Mouse (Mus musculus): ENCODE measurements around the gene Ranbp3. TPM values are rescaled to one million over a fixed set of nuclear protein-coding genes. Genes with fewer than 3 reads are reported as not detected.
"Not testable (repeated sequence)": the region's sequence is repeated elsewhere in the genome, so short reads cannot be mapped to it uniquely, and the experiment has no call there.

Ranbp3 gene
- 107 and 112 TPM in 2 replicates for polyA plus RNA-seq (2015; fragmentation: Nextera tagmentation; extraction: Ambion mirVana)

DNA sequence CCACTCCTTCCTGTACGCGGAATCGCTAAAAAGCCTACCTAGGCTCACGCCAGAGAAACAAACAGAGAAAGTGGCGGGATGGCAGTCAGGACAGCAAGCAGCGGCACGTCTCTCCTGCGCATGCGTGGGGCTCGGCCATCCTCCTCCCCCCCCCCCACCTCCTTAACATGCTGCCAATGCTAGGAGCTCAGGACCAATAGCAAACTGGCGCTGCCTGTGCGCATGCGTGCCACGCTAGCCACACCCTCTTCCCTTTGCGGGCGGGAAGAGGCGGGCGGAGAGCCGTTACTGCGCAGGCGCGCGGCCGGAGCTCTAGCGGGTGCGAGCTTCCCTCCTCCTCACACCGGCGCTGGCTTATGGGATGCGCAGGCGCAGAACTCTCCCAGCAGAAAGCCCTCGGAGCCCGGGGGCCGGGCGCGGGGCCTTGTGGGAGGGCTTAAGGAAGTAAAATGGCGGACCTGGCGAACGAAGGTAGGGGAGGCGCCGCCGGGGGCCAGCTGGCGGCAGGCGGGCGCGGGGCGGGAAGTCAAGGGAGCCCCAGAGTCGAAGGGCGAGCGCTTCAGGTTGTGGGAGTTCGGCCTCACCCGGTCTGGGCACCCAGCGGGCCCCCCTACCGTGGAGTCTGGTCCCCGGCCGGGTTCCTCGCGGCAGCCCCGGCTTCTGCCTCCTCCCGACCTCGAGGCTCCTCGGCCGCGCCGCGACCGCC is at the start of gene Ranbp3:
Ranbp3 (plus strand) TSS at position 354 of the 706 bp plus-strand sequence.
- H3K27ac ChIP-seq (ENCODE audit: low read length) = peak within 1 kb of the TSS; percentile 91
- peak; percentile 85 for ATAC-seq
- no peaks in the 10 kb centered on the region for H3K9me3 ChIP-seq (replicated peaks; ENCODE audit: control insufficient read depth, low read length, poor library complexity, severe bottlenecking)
- peak within 1 kb of the TSS; percentile 95 for H3K9ac ChIP-seq (ENCODE audit: low read depth, low read length)
- under 1% methylated on average over 51 of the region's 66 CpGs for WGBS
- peak within 1 kb of the TSS; percentile 81 for H3K4me2 ChIP-seq (ENCODE audit: low read length)
- no peaks in the 10 kb centered on the region; the same call in 1 of the 2 replicates for H3K27me3 ChIP-seq (ENCODE audit: control insufficient read depth, insufficient read depth, low read depth, low read length)
- H3K4me3 ChIP-seq (ENCODE audit: low read depth, low read length) = peak within 1 kb of the TSS; percentile 97
- H3K4me1 ChIP-seq (ENCODE audit: control insufficient read depth, insufficient read depth, low read length) = peaks cover 34% of the 10 kb centered on the region
- H3K36me3 ChIP-seq (ENCODE audit: control insufficient read depth, insufficient read depth, low read length) = 0 out of 2 replicates have a peak, but pooled peaks cover 3% of the 10 kb centered on the region

DNA sequence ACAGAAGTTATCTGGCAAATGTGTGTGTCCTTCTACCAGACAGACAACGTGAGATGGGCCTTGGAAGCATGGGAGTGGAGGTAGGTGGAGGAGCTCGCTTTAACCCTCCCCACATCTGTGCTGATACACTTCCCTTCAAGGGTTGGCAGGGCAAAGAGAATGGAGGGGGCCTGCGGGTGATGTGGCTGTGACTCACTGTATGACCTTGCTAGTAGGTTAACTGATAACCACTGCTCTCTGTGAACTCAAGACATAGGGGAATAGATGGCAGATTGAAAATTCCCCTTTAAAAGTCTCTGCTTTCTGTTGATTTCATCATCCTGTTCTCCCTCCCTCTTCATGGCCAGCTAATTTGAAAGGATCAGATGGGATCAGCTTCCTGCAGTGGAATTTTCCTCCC is 47.6 kb upstream of the Ranbp3 start:
- Histone ChIP-seq H3K27me3 (ENCODE audit: control insufficient read depth, insufficient read depth, low read depth, low read length) (no peaks in the 10 kb centered on the region), H3K4me3 (ENCODE audit: low read depth, low read length) (no peak overlapping the region), H3K36me3 (ENCODE audit: control insufficient read depth, insufficient read depth, low read length) (peaks cover 16% of the 10 kb centered on the region), H3K4me1 (ENCODE audit: control insufficient read depth, insufficient read depth, low read length) (peaks cover 19% of the 10 kb centered on the region), H3K9me3 (replicated peaks; ENCODE audit: control insufficient read depth, low read length, poor library complexity, severe bottlenecking) (no peaks in the 10 kb centered on the region), H3K4me2 (ENCODE audit: low read length) (peak overlapping the region; percentile 87), H3K9ac (ENCODE audit: low read depth, low read length) (no peak overlapping the region), H3K27ac (ENCODE audit: low read length) (no peak overlapping the region)
- WGBS = 78% methylated on average over 3 of the region's 3 CpGs
- no peak for ATAC-seq

DNA sequence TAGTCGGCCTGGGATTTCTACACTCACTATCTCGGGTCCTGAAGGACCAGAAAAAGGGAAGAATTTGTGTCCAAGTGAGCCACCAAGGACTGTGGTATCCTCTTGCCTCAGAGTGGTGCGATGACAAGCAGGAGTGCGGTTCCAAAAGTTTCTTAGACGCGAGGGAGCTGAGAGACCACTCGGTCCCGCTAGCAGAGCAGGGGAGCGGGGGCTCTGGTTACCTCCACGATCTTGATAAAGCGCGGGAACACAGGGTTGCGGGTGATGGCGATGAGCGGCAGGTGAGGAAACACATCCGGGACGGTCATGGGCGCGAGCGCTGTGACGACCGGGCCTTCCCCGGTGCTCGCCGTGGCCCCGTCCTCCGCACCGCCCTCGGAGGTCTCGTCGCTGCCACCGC is 46.8 kb upstream of the Ranbp3 start:
- peaks cover 19% of the 10 kb centered on the region for H3K4me1 ChIP-seq (ENCODE audit: control insufficient read depth, insufficient read depth, low read length)
- peak overlapping the region; percentile 87 for H3K9ac ChIP-seq (ENCODE audit: low read depth, low read length)
- WGBS = 1% methylated on average over 32 of the region's 32 CpGs
- no peaks in the 10 kb centered on the region for H3K9me3 ChIP-seq (replicated peaks; ENCODE audit: control insufficient read depth, low read length, poor library complexity, severe bottlenecking)
- ATAC-seq = no peak; the same call in 1 of the 2 replicates
- no peaks in the 10 kb centered on the region for H3K27me3 ChIP-seq (ENCODE audit: control insufficient read depth, insufficient read depth, low read depth, low read length)
- H3K4me3 ChIP-seq (ENCODE audit: low read depth, low read length) = peak overlapping the region; percentile 82
- peak overlapping the region; percentile 87 for H3K4me2 ChIP-seq (ENCODE audit: low read length)
- H3K27ac ChIP-seq (ENCODE audit: low read length) = peak overlapping the region; percentile 81
- peaks cover 10% of the 10 kb centered on the region for H3K36me3 ChIP-seq (ENCODE audit: control insufficient read depth, insufficient read depth, low read length)

DNA sequence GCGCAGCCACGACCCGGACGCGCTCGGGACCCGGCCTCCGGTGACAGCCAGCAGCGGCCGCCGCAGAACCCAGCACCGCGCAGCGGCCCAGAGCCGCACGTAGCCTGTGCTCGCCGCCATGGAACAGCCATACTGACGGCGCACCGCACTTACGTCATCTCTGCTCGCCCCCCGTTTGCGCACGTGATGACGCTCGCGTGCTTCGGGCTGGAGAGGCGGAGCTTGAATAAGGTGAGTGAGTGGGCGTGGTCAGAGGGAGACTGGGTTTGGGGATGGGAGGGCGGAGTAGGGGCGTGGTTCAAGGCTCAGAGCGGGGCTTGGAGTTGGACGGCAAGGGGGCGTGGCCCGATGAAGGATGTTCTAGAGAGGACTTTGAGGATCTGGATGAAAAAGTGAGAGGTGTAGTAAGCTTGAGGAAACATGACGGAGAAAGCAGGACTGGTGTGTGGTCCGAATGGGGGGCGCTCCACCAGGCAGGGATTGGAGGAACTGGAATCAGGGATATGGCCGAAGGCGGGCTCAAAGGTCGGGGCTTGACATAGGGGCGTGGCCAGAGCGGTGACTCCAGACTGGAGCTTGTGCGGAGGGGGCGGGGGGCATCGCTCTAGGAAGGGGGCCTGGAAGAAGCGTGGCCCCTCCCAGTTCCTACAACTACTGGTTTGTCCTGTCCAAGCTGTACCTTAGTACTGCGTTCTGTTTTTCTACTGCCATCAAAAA is 46.2 kb upstream of the Ranbp3 start, which contains the start of gene Lonp1:
Lonp1 (minus strand) TSS at position 134 of the 717 bp plus-strand sequence.
- Histone ChIP-seq H3K9me3 (replicated peaks; ENCODE audit: control insufficient read depth, low read length, poor library complexity, severe bottlenecking) (no peaks in the 10 kb centered on the region), H3K27ac (ENCODE audit: low read length) (peak within 1 kb of the TSS; percentile 81), H3K4me1 (ENCODE audit: control insufficient read depth, insufficient read depth, low read length) (peaks cover 19% of the 10 kb centered on the region), H3K36me3 (ENCODE audit: control insufficient read depth, insufficient read depth, low read length) (peaks cover 5% of the 10 kb centered on the region; the same call in 1 of the 2 replicates), H3K27me3 (ENCODE audit: control insufficient read depth, insufficient read depth, low read depth, low read length) (no peaks in the 10 kb centered on the region), H3K9ac (ENCODE audit: low read depth, low read length) (peak within 1 kb of the TSS; percentile 87), H3K4me2 (ENCODE audit: low read length) (peak within 1 kb of the TSS; percentile 87), H3K4me3 (ENCODE audit: low read depth, low read length) (peak within 1 kb of the TSS; percentile 82)
- ATAC-seq = peak; percentile 87
- WGBS = under 1% methylated on average over 48 of the region's 51 CpGs

DNA sequence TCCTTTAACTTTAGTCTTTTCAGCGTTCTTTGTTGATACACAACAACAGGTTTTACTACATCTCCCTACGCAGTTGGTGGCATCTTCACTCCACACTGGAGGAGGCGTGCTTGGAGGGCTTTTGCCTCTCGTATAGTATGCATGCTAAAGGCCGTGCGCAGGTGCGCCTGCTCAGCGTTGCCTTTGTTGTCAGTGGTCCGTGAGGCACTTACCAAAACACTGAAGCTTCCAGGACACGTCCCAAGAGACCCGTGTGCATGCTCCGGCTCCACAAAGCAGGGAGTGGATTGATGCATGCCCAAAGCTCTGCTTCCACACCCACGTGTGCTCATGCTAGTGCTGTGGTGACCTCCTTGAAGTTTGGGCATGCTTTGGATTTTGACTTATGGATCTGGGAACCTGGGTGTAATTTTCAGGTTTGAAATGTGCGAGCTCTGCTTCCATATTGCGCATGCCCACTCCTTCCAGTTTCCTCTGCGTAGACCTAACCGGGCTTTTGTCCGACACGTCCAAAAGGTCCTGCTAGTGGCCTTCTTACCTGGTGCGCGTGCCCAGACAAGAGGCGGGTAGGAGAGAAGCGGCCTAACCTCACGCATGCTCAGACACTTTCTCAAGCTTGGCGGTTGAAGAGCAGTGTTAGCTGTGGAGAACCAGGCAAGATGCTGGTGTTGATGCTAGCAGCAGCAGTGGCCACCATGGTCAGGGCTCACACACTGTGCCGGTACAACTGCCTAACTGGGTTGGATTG is 45.4 kb upstream of the Ranbp3 start, which contains the start of gene Catsperd:
Catsperd (plus strand) TSS at position 614 of the 748 bp plus-strand sequence.
- Histone ChIP-seq H3K4me2 (ENCODE audit: low read length) (peak within 1 kb of the TSS; percentile 87), H3K4me3 (ENCODE audit: low read depth, low read length) (peak within 1 kb of the TSS; percentile 82), H3K9me3 (replicated peaks; ENCODE audit: control insufficient read depth, low read length, poor library complexity, severe bottlenecking) (no peaks in the 10 kb centered on the region), H3K9ac (ENCODE audit: low read depth, low read length) (peak within 1 kb of the TSS; percentile 87), H3K36me3 (ENCODE audit: control insufficient read depth, insufficient read depth, low read length) (no peaks in the 10 kb centered on the region), H3K27ac (ENCODE audit: low read length) (peak within 1 kb of the TSS; percentile 81), H3K27me3 (ENCODE audit: control insufficient read depth, insufficient read depth, low read depth, low read length) (no peaks in the 10 kb centered on the region), H3K4me1 (ENCODE audit: control insufficient read depth, insufficient read depth, low read length) (peaks cover 19% of the 10 kb centered on the region)
- peak; percentile 70 for ATAC-seq
- WGBS = 7% methylated on average over 26 of the region's 26 CpGs

DNA sequence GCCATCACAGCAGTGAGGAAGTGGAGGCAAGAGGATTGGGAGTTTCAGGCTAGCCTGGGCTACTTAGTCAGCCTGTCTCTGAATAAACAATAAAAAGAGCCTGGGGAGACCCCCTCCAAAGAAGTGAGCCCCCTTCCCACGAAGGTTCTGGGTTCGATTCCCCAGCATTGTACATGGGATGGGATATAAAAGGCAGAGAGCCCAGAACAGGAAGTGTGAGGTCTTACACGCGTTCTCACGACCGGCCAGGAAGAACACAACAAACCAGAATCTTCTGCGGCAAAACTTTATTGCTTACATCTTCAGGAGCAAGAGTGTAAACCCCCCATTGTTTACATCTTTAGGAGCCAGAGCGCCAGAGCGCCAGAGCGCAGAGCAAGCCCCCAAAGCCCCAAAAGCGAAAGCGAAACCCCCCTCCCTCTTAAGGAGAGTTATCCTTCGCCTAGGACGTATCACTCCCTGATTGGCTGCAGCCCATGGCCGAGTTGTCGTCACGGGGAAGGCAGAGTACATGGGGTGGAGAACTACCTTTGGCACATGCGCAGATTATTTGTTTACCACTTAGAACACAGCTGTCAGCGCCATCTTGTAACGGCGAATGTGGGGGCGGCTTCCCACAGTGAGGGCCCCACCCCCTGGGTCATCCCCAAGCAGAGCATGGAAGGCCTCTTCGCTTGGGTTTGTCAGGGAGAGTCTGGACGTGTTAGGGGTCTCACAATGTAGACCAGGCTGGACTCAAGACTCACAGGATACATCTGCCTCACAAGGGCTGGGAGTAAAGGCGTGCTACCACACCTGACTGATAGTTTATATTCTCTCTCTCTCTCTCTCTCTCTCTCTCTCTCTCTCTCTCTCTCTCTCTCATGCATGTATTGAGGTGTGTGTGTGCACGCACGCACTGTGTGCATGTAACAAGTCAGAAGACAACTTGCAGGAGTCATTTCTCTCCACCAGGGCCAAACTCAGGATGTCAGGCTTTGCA is 43.0 kb upstream of the Ranbp3 start:
- not testable (repeated sequence) for H3K9me3 ChIP-seq (replicated peaks; ENCODE audit: control insufficient read depth, low read length, poor library complexity, severe bottlenecking); H3K4me3 ChIP-seq (ENCODE audit: low read depth, low read length); H3K27me3 ChIP-seq (ENCODE audit: control insufficient read depth, insufficient read depth, low read depth, low read length); H3K36me3 ChIP-seq (ENCODE audit: control insufficient read depth, insufficient read depth, low read length); ATAC-seq; H3K9ac ChIP-seq (ENCODE audit: low read depth, low read length); H3K4me2 ChIP-seq (ENCODE audit: low read length); H3K27ac ChIP-seq (ENCODE audit: low read length)
- H3K4me1 ChIP-seq (ENCODE audit: control insufficient read depth, insufficient read depth, low read length) = peaks cover 16% of the 10 kb centered on the region
- 90% methylated on average over 26 of the region's 27 CpGs for WGBS

DNA sequence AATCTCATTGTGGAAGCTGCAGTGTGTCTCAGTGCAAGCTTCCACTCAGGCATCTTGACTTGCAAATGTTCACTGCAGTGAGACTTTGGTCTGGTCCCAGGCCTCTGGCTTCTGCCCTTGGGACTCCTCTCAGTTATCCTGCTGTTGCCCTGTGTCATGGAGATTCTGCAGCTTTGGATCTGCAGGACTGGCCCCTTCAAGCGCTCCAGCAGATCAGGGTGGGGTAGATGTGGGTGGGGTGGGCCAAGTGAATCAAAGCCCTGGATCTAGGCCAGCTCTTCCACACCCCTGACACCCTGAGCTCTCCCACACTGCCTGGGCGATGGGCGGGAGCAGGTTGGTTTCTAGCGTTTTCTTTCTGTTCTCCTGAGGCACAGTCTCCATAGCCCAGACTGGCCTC is 41.3 kb upstream of the Ranbp3 start:
- Histone ChIP-seq H3K36me3 (ENCODE audit: control insufficient read depth, insufficient read depth, low read length) (no peaks in the 10 kb centered on the region), H3K27ac (ENCODE audit: low read length) (no peak overlapping the region), H3K4me3 (ENCODE audit: low read depth, low read length) (no peak overlapping the region), H3K9ac (ENCODE audit: low read depth, low read length) (no peak overlapping the region), H3K4me2 (ENCODE audit: low read length) (no peak overlapping the region), H3K4me1 (ENCODE audit: control insufficient read depth, insufficient read depth, low read length) (peaks cover 4% of the 10 kb centered on the region; the same call in 1 of the 2 replicates), H3K27me3 (ENCODE audit: control insufficient read depth, insufficient read depth, low read depth, low read length) (no peaks in the 10 kb centered on the region), H3K9me3 (replicated peaks; ENCODE audit: control insufficient read depth, low read length, poor library complexity, severe bottlenecking) (no peaks in the 10 kb centered on the region)
- no peak for ATAC-seq
- 44% methylated on average over 4 of the region's 4 CpGs for WGBS

- Histone ChIP-seq H3K4me2 (ENCODE audit: low read length) (no peak overlapping the region), H3K4me3 (ENCODE audit: low read depth, low read length) (no peak overlapping the region), H3K9ac (ENCODE audit: low read depth, low read length) (no peak overlapping the region), H3K9me3 (replicated peaks; ENCODE audit: control insufficient read depth, low read length, poor library complexity, severe bottlenecking) (no peaks in the 10 kb centered on the region), H3K27me3 (ENCODE audit: control insufficient read depth, insufficient read depth, low read depth, low read length) (no peaks in the 10 kb centered on the region), H3K36me3 (ENCODE audit: control insufficient read depth, insufficient read depth, low read length) (no peaks in the 10 kb centered on the region), H3K27ac (ENCODE audit: low read length) (no peak overlapping the region), H3K4me1 (ENCODE audit: control insufficient read depth, insufficient read depth, low read length) (no peaks in the 10 kb centered on the region)
- 81% methylated on average over 6 of the region's 6 CpGs for WGBS
- ATAC-seq = no peak
Observed at GRCm38 (mm10) chr17:56634023-56634422, 39.1 kb upstream of the Ranbp3 start.

Data from midbrain, embryonic 16.5 days (tissue).